Mouse (Mus musculus) cerebellum, adult 2 months (tissue): ENCODE results near the gene Zfp580. TPM values are rescaled to one million over a fixed set of nuclear protein-coding genes. Genes with fewer than 3 reads are reported as not detected.
"Not testable (repeated sequence)": the region's sequence is repeated elsewhere in the genome, so short reads cannot be mapped to it uniquely, and the experiment has no call there.

Source experiments
- DNase-seq, 2 experiments: peaks; one replicate each; pipeline ENCODE4 v3.0.0; 2021
- H3K27ac ChIP-seq: fragments of 200-500 bp; 2 replicates; pipeline ENCODE4 v1.5.1; 2012; ENCODE audit warnings: low read length, control low read depth, inconsistent platforms; ENCODE audit not compliant: insufficient read depth
- H3K27me3 ChIP-seq: fragments of 200-500 bp; 2 replicates; pipeline ENCODE4 v1.6.1; 2012; ENCODE audit warnings: inconsistent platforms, mild to moderate bottlenecking, low read length, moderate library complexity; ENCODE audit not compliant: control insufficient read depth, insufficient read depth
- H3K4me1 ChIP-seq: fragments of 200-500 bp; 2 replicates; pipeline ENCODE4 v1.6.1; 2011; ENCODE audit warnings: low read length; ENCODE audit not compliant: control insufficient read depth, insufficient read depth
- H3K4me3 ChIP-seq: fragments of 200-500 bp; replicated peaks from 2 replicates; pipeline ENCODE3; 2011; ENCODE audit warnings: mild to moderate bottlenecking, low read depth, low read length, control low read depth; ENCODE audit not compliant: insufficient read depth
- CTCF ChIP-seq: fragments of 200-500 bp; IDR thresholded peaks from 2 replicates; pipeline ENCODE4 v1.5.1; 2011; ENCODE audit warnings: low read depth, mild to moderate bottlenecking, control low read depth, low read length, moderate library complexity, borderline replicate concordance; ENCODE audit not compliant: insufficient read depth
- POLR2A ChIP-seq: fragments of 200-500 bp; IDR thresholded peaks from 2 replicates; pipeline ENCODE4 v1.6.1; 2011; ENCODE audit warnings: low read length, control low read depth, borderline replicate concordance; ENCODE audit not compliant: insufficient read depth
- WGBS: fragments of 180-500 bp; shearing (Covaris S2); methylation state at CpG from one replicate; pipeline ENCODE4 v1.1.7; 2018; 5-methylcytosine and 5-hydroxymethylcytosine counted together
- polyA plus RNA-seq: library from polyadenylated mRNA; depleted of rRNA; stranded (reverse); fragments of >200 nt; gene quantifications from 2 replicates; pipeline ENCODE4 v1.2.3, GENCODE M21; 2012; rRNA removed

Zfp580 gene
- polyA plus RNA-seq: 29.7 and 34.3 TPM in 2 replicates

- peak; percentile 84 to 91 for DNase-seq
- peak within 1 kb of the TSS; percentile 10 for H3K27ac ChIP-seq
- H3K27me3 ChIP-seq: no peaks in the 10 kb centered on the region
- H3K4me1 ChIP-seq: peaks cover 13% of the 10 kb centered on the region
- 1% methylated on average over 65 of the region's 65 CpGs for WGBS
- TF ChIP-seq CTCF (no peak), POLR2A (peak; percentile 58; the same call in 1 of the 2 replicates)
- peak within 1 kb of the TSS; percentile 69 for H3K4me3 ChIP-seq
Measured at GRCm38 (mm10) chr7:5051193-5052192, at the start of gene Zfp580. TSS of gene Zfp580 (plus strand) at chr7:5051538.

GRCm38 (mm10) chr7:5002876-5003275 is 48.5 kb upstream of the Zfp580 start:
- 63% methylated on average over 8 of the region's 8 CpGs for WGBS
- H3K4me3 ChIP-seq, H3K27me3 ChIP-seq, DNase-seq, H3K27ac ChIP-seq, H3K4me1 ChIP-seq: not testable (repeated sequence)

- no peaks in the 10 kb centered on the region for H3K27me3 ChIP-seq
- no peaks in the 10 kb centered on the region for H3K4me1 ChIP-seq
- DNase-seq: no peak
- WGBS: 93% methylated on average over 26 of the region's 26 CpGs
- no peak overlapping the region for H3K27ac ChIP-seq
- no peak for TF ChIP-seq CTCF
- no peak for TF ChIP-seq POLR2A
- no peak overlapping the region for H3K4me3 ChIP-seq
Measured at GRCm38 (mm10) chr7:5008229-5008628, 43.1 kb upstream of the Zfp580 start.

- Histone ChIP-seq H3K4me1 (no peaks in the 10 kb centered on the region), H3K27me3 (no peaks in the 10 kb centered on the region)
- WGBS: 87% methylated on average over 27 of the region's 27 CpGs
Measured at GRCm38 (mm10) chr7:5012681-5013513, 38.4 kb upstream of the Zfp580 start.

GRCm38 (mm10) chr7:5014251-5015117 is 36.9 kb upstream of the Zfp580 start, which contains the start of the genes Zfp524 and Fiz1:
TSS of gene Zfp524 (plus strand) at chr7:5014415.
TSS of gene Fiz1 (minus strand) at chr7:5014697.
- TF ChIP-seq POLR2A: no peak
- TF ChIP-seq CTCF: no peak
- H3K4me3 ChIP-seq: peak within 1 kb of the TSS; percentile 93
- WGBS: under 1% methylated on average over 42 of the region's 42 CpGs
- peak; percentile 96 to 97 for DNase-seq
- no peaks in the 10 kb centered on the region for H3K4me1 ChIP-seq
- peak within 1 kb of the TSS; percentile 95 for H3K27ac ChIP-seq
- no peaks in the 10 kb centered on the region for H3K27me3 ChIP-seq

More at GRCm38 (mm10) chr7:5012681-5013513, 38.4 kb upstream of the Zfp580 start:
- Histone ChIP-seq H3K4me3 (no peak overlapping the region), H3K27ac (no peak overlapping the region)
- TF ChIP-seq CTCF (no peak), POLR2A (no peak)
- no peak for DNase-seq

- TF ChIP-seq POLR2A (peak; percentile 52; the same call in 1 of the 2 replicates), CTCF (no peak)
- DNase-seq: peak; percentile 92
- Histone ChIP-seq H3K4me1 (no peaks in the 10 kb centered on the region), H3K27me3 (no peaks in the 10 kb centered on the region), H3K4me3 (peak within 1 kb of the TSS; percentile 93), H3K27ac (peak within 1 kb of the TSS; percentile 95)
- WGBS: under 1% methylated on average over 73 of the region's 76 CpGs
Measured at GRCm38 (mm10) chr7:5015118-5016001, 36.0 kb upstream of the Zfp580 start, which contains the start of gene Gm44973. TSS of gene Gm44973 (plus strand) at chr7:5015496.

- no peaks in the 10 kb centered on the region for H3K27me3 ChIP-seq
- DNase-seq: no peak
- H3K4me1 ChIP-seq: no peaks in the 10 kb centered on the region
- peak overlapping the region; percentile 84 for H3K4me3 ChIP-seq
- WGBS: 61% methylated on average over 3 of the region's 3 CpGs
- H3K27ac ChIP-seq: peak overlapping the region; percentile 39; the same call in 1 of the 2 replicates
- TF ChIP-seq POLR2A: no peak
- TF ChIP-seq CTCF: no peak
Measured at GRCm38 (mm10) chr7:5016057-5016456, 35.3 kb upstream of the Zfp580 start.
